Mouse (Mus musculus) hindbrain, embryonic 10.5 days (tissue): ENCODE results near the gene Txk. TPM values are rescaled to one million over a fixed set of nuclear protein-coding genes. Genes with fewer than 3 reads are reported as not detected.

Source experiments
- DNase-seq: peaks from one replicate; pipeline ENCODE4 v3.0.0-alpha.2; 2017; ENCODE audit warnings: low spot score
- H3K27ac ChIP-seq: fragments of 300-500 bp; sonication (generic); 2 replicates; pipeline ENCODE4 v1.5.1; 2016; ENCODE audit warnings: mild to moderate bottlenecking, moderate library complexity
- H3K27me3 ChIP-seq: fragments of 300-500 bp; sonication (generic); 2 replicates; pipeline ENCODE4 v1.6.1; 2016; ENCODE audit warnings: mild to moderate bottlenecking; ENCODE audit not compliant: poor library complexity, insufficient read depth, severe bottlenecking
- H3K36me3 ChIP-seq: fragments of 300-500 bp; sonication (generic); 2 replicates; pipeline ENCODE4 v1.6.1; 2016; ENCODE audit warnings: mild to moderate bottlenecking, moderate library complexity
- H3K4me1 ChIP-seq: fragments of 300-500 bp; sonication (generic); replicated peaks from 2 replicates; pipeline ENCODE4 v1.6.1; 2016; ENCODE audit warnings: mild to moderate bottlenecking
- H3K4me3 ChIP-seq: fragments of 300-500 bp; sonication (generic); 2 replicates; pipeline ENCODE4 v1.5.1; 2016; ENCODE audit warnings: mild to moderate bottlenecking, moderate library complexity
- H3K9me3 ChIP-seq: fragments of 300-500 bp; sonication (generic); 2 replicates; pipeline ENCODE4 v1.6.1; 2016; ENCODE audit warnings: mild to moderate bottlenecking, moderate library complexity
- WGBS: fragments of 180-500 bp; shearing (Covaris S2); methylation state at CpG from one replicate; pipeline ENCODE4 v1.1.7; 2016; 5-methylcytosine and 5-hydroxymethylcytosine counted together
- polyA plus RNA-seq: library from polyadenylated mRNA; unstranded; fragments of >200 nt; fragmentation: Nextera tagmentation; extraction: Ambion mirVana; gene quantifications from 2 replicates; pipeline ENCODE4 v1.2.1, GENCODE M21; 2016

The Txk gene
- not detected in 2 replicates for polyA plus RNA-seq

DNA sequence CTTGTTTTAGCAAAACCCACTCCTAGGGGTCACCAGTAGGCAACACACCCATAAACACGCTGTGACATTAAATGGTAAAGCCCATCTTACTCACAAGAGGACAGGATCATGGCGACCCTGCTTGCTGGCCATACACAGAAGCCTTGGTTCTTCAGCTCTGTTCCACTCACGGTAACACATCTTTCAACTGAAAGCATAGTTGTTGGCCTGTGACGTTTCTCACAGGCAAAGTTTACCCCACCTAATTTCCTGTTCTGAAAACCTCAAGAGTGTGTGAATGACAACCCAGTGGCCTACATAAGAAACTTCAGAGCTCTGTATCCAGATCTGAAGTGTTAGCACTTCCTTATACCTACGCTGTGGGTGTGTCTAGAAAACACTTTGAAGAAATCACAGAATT is at the start of gene Txk:
Gene Txk, minus strand, starts transcription at position 193 of the 400 bp plus-strand sequence.
- no peaks in the 10 kb centered on the region for H3K9me3 ChIP-seq
- 87% methylated on average over 5 of the region's 5 CpGs for WGBS
- H3K36me3 ChIP-seq, result no peaks in the 10 kb centered on the region
- H3K4me3 ChIP-seq, result no peak within 1 kb of the TSS
- H3K27me3 ChIP-seq, result no peaks in the 10 kb centered on the region
- no peak for DNase-seq
- no peaks in the 10 kb centered on the region; the same call in 1 of the 2 replicates for H3K4me1 ChIP-seq
- no peak within 1 kb of the TSS for H3K27ac ChIP-seq

DNA sequence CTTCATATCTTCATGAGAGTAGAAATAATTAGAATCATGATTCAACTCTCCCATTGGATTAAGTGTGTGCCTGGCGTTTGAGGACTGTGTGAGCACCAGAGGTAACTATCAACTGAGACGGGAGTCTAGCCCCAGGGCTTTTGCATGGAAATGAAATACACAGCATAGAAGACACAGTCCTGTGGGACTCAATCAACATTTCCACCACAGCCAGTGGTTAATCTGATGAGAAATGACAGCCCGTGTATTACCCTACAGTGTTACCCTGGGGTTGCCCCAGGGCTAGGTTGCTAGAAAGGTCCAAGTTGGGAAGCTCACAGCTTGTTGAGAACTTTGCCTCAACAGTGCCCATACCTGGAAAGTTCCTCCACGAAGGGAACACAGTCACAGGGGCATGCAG is 46.0 kb upstream of the Txk start:
- Histone ChIP-seq H3K27ac (no peak overlapping the region), H3K36me3 (no peaks in the 10 kb centered on the region), H3K9me3 (no peaks in the 10 kb centered on the region), H3K27me3 (no peaks in the 10 kb centered on the region), H3K4me1 (peaks cover 10% of the 10 kb centered on the region), H3K4me3 (no peak overlapping the region)
- DNase-seq, result no peak
- WGBS, result 82% methylated on average over 4 of the region's 4 CpGs

DNA sequence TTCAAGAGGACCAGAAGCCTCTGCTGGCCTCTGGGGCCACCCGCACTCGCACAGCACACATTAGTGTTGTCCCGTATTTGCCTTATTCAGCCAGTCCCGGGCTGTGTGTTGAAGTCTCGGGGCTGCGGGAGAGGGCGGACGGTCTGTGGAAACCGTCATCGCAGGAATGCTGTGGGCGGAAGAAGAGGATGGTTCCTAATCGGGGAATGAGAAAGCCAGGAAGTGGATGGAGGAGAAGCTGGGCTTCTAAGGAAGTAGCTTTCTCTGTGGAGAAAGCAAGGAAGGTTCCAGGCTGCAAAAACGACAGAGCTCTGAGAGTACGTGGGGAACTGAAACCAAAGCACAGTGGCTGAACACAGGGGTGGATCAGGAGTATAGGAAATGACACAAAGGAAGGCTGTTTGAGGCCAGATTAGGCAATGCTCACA is 43.6 kb upstream of the Txk start:
- peak; percentile 16 for DNase-seq
- Histone ChIP-seq H3K4me3 (peak overlapping the region; percentile 29), H3K27ac (peak overlapping the region; percentile 53), H3K9me3 (no peaks in the 10 kb centered on the region), H3K27me3 (no peaks in the 10 kb centered on the region), H3K36me3 (no peaks in the 10 kb centered on the region), H3K4me1 (peaks cover 10% of the 10 kb centered on the region; the same call in 1 of the 2 replicates)
- WGBS, result 62% methylated on average over 14 of the region's 14 CpGs

DNA sequence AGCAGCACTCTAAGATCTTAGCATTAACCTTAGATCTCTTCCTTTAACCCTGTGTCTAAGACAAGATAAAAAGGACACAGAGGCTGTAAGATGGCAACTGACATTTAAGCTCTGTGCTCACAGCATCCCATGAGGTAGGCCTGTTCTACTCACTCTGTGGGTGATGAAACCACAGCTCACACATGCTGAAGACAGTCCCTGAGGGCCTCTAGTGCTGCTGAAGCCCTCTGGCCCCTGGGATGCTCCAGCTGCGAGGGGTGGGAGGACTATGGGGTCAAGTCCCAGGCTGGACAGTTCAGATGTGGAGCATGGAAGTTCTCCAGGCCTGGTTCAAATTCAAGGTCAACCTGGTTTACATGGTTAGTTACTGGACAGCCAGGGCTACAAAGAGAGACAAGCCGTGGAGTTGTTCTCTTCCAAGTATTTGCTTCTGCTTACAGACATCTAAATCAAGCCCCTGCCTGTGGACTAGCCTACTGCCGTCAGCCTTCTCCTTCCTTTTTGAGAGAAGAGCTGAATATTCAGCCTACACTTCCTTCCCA is 40.8 kb upstream of the Txk start:
- no peak overlapping the region for H3K4me3 ChIP-seq
- no peak for DNase-seq
- H3K27me3 ChIP-seq, result no peaks in the 10 kb centered on the region
- no peaks in the 10 kb centered on the region for H3K9me3 ChIP-seq
- H3K27ac ChIP-seq, result no peak overlapping the region
- H3K4me1 ChIP-seq, result peaks cover 10% of the 10 kb centered on the region; the same call in 1 of the 2 replicates
- 83% methylated on average over 3 of the region's 3 CpGs for WGBS
- H3K36me3 ChIP-seq, result no peaks in the 10 kb centered on the region

DNA sequence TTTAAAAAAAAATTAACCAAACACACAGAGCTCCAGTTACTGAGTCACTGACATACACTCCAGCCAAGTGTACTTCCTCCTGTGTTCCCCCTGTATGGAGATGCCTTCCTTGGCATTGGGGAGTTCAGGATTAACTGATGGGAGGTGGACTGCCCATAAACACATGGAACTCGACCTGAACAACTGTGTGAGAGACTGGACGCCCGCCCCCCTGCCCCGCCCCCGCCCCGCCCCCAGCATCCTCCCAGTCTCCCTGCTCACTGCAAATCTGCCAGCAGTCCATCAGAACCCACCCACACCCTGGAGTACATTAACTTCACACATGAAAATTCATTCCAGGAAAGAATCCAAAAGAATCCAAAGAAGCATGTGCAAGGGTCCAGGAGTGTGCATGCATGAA is 39.2 kb upstream of the Txk start:
- Histone ChIP-seq H3K9me3 (no peaks in the 10 kb centered on the region), H3K4me3 (no peak overlapping the region), H3K27ac (no peak overlapping the region), H3K27me3 (no peaks in the 10 kb centered on the region), H3K36me3 (no peaks in the 10 kb centered on the region), H3K4me1 (peaks cover 10% of the 10 kb centered on the region; the same call in 1 of the 2 replicates)
- no peak for DNase-seq
- 34% methylated on average over 6 of the region's 6 CpGs for WGBS

DNA sequence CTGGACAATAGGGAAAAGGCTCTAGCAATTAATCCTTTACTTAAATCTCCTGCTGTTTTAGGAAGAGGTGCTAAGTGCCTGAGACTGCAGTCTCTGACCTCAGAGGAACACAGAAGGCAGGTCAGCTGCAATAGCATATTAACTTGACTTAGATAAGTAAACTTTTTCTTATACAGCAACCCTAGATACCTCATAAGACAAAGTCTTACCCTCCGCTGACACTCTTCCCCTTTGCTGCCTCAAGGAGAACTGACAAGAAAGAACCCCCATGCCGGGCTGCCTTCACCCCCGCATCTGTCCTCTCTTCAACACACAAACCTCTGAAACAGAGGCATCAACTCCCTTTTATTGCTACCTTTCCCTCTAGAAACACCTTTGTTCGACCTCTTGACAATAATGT is 38.8 kb upstream of the Txk start:
- Histone ChIP-seq H3K9me3 (no peaks in the 10 kb centered on the region), H3K4me3 (no peak overlapping the region), H3K27ac (no peak overlapping the region), H3K36me3 (no peaks in the 10 kb centered on the region), H3K4me1 (peaks cover 10% of the 10 kb centered on the region; the same call in 1 of the 2 replicates), H3K27me3 (no peaks in the 10 kb centered on the region)
- no peak for DNase-seq
- 58% methylated on average over 4 of the region's 4 CpGs for WGBS

DNA sequence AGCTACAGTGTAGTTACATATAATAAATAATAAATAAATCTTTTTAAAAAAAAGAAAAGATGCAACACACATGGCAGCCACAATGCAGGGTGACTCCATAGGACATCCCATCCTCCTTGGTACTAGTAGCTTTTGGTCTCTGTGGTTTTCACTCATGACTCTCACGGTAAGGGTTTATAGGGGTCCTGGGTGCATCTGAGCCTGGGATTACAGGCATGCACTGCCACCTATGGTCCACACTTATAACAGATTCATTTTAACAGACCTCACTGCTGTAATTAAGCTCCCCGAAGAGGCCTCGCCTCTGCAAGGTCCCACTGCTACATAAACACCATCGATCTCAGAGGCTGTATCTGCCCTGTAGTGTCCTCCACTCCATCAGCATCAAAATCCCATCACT is 32.9 kb upstream of the Txk start:
- Histone ChIP-seq H3K27ac (no peak overlapping the region), H3K9me3 (no peaks in the 10 kb centered on the region), H3K36me3 (no peaks in the 10 kb centered on the region), H3K4me1 (no peaks in the 10 kb centered on the region), H3K27me3 (no peaks in the 10 kb centered on the region), H3K4me3 (no peak overlapping the region)
- 78% methylated on average over 4 of the region's 4 CpGs for WGBS
- DNase-seq, result no peak

DNA sequence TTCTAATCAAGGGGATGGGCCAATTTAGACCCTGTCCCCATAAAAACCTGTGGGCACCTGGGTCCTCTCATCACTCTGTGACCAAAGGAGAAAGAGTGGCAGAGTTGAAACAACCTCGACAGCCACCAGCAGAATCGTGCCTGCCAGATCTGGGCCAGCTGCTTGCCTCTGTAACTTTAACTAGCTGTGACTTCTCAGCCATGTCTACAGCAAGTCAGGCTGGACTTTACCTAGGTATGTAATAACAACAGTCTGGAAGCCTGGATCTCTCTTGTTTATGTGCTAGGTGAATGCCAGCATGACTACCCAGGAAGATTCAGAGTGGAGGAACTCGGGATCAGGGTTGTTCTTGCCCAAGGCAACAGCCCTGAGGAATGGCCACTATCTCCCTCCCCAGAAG is 32.1 kb upstream of the Txk start:
- H3K27me3 ChIP-seq, result no peaks in the 10 kb centered on the region
- H3K4me3 ChIP-seq, result no peak overlapping the region
- no peaks in the 10 kb centered on the region for H3K36me3 ChIP-seq
- no peak overlapping the region for H3K27ac ChIP-seq
- WGBS, result 86% methylated on average over 3 of the region's 3 CpGs
- H3K9me3 ChIP-seq, result no peaks in the 10 kb centered on the region
- DNase-seq, result no peak
- no peaks in the 10 kb centered on the region for H3K4me1 ChIP-seq

DNA sequence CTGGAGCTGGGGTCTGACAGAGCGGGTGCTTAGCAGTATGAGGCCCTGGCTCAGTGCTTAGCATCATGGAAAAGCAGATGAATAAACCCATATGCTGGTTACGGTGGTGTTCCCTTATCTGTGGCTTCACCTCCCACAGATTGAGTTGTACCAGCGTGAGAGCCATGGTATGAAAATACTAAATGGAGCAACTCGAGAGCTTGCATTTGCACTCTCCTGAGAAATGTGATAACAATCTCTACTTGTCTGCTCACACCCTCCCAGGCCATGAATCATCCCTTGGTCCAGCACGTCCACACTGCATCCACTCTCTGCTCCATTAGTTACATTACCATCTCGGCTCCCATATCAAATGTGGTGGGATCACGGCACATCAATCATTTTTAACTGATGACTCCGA is 31.4 kb upstream of the Txk start:
- no peak overlapping the region for H3K4me3 ChIP-seq
- no peak for DNase-seq
- H3K27me3 ChIP-seq, result no peaks in the 10 kb centered on the region
- WGBS, result 89% methylated on average over 8 of the region's 8 CpGs
- no peak overlapping the region for H3K27ac ChIP-seq
- H3K9me3 ChIP-seq, result no peaks in the 10 kb centered on the region
- H3K4me1 ChIP-seq, result no peaks in the 10 kb centered on the region
- H3K36me3 ChIP-seq, result no peaks in the 10 kb centered on the region

DNA sequence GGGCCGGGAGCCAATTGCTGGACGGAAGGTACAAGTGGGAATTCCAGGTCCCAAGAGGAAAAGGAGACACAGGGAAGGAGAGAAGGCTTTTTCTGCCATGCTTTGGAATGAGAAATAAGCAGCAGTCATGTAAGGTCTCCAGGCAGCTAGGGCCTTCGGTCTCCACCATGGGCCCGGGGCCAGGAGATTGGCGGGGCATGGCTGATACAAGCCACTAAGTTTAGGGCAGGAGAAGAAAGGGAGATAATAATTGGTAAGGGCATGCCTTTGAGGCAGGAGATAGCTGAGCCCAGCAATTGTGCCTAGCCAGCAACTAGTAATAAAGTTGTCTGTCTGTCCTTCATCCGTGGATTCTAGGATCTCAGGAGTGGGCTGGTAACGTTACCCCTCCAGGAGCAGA is 30.5 kb upstream of the Txk start:
- 94% methylated on average over 7 of the region's 7 CpGs for WGBS
- DNase-seq, result no peak
- no peaks in the 10 kb centered on the region for H3K36me3 ChIP-seq

DNA sequence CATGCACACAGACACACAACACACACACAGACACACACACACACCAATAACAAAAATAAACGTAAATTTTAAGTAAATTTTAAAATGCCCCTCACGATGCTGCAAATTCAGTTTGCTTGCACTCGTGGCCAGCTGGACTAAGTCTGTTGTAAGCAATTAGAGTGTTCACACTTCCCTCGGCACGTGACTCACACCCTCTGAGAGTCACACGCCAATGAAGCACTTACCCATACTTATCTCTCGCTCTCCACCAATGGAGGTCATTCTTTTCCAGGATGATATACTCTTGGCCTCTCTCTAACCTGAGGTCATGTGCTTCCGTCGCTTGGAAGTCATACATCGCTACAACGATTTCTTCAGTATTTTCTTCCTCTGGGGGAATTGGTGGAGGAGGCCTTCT is 29.2 kb upstream of the Txk start:
- 92% methylated on average over 11 of the region's 11 CpGs for WGBS
- H3K27me3 ChIP-seq, result no peaks in the 10 kb centered on the region
- no peaks in the 10 kb centered on the region for H3K9me3 ChIP-seq

More for the DNA sequence above, 30.5 kb upstream of the Txk start:
- H3K4me1 ChIP-seq, result no peaks in the 10 kb centered on the region
- no peak overlapping the region for H3K27ac ChIP-seq
- no peaks in the 10 kb centered on the region for H3K9me3 ChIP-seq
- no peak overlapping the region for H3K4me3 ChIP-seq
- no peaks in the 10 kb centered on the region for H3K27me3 ChIP-seq

DNA sequence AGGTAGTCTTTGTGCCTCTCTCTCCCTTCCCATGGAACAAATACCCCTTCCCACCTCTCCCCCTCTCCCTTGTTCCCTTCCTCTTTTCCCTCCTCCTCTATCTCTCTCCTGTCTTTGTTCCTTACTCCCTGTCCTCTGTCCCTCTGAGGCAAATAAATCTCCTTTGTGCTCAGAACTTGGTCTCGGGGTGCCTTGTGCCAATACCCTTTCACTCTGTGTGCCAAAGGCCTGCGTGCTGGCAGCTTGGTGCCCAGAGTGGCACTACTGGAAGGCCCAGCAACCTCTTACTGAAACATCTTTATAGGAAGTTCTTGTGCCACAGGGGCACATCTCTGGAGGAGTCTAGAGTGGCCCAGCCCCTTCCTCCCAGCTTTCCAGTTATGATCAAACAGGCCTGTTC is 24.0 kb upstream of the Txk start:
- Histone ChIP-seq H3K27me3 (no peaks in the 10 kb centered on the region), H3K4me1 (no peaks in the 10 kb centered on the region; the same call in 1 of the 2 replicates), H3K4me3 (no peak overlapping the region), H3K36me3 (no peaks in the 10 kb centered on the region), H3K9me3 (no peaks in the 10 kb centered on the region), H3K27ac (no peak overlapping the region)
- 91% methylated on average over 2 of the region's 2 CpGs for WGBS
- DNase-seq, result no peak

More for the DNA sequence above, 29.2 kb upstream of the Txk start:
- no peaks in the 10 kb centered on the region for H3K4me1 ChIP-seq
- no peak overlapping the region for H3K27ac ChIP-seq
- H3K36me3 ChIP-seq, result no peaks in the 10 kb centered on the region
- H3K4me3 ChIP-seq, result no peak overlapping the region
- DNase-seq, result no peak

DNA sequence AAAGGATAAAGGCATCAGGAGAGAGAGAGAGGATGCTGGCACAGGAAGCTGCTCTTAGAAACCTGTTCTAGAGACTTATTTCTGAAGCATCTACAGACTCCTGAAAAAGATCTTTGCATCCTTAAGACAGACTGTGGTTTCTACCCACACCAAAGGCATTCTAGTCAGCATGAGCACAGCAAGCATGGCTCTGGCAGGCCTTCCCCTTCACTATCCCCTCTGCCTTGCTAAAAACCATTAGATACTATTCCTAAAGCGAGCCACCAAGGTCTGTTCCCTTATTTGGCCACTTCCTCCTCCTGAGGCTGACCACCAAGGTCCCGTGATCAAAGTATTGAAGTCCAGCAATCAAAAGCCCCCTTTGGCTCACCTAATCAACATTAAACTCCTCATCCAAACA is 23.6 kb upstream of the Txk start:
- DNase-seq, result no peak
- Histone ChIP-seq H3K9me3 (no peaks in the 10 kb centered on the region), H3K27me3 (no peaks in the 10 kb centered on the region), H3K4me1 (no peaks in the 10 kb centered on the region; the same call in 1 of the 2 replicates), H3K36me3 (no peaks in the 10 kb centered on the region), H3K4me3 (no peak overlapping the region), H3K27ac (no peak overlapping the region)
- 82% methylated on average over 2 of the region's 2 CpGs for WGBS

DNA sequence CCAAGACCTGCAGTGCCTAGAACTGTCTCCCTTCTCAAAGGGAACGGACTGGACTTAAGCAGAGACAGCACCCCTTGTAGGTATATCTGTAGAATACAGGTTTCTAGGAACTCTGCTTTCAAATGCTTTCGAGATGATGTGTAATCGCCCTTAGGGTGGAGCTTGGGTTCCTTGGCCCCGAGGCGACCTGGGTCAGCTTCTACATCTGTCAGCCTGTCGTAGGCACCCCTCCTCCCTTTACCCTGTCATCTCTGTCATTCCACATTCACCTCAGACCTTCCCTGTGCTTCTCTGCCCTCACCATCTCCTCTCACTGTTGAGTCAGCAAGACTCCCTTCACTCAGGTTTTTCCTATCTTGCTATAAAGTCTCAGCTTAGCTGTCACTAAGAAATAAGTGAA is 17.3 kb upstream of the Txk start:
- DNase-seq, result no peak
- 72% methylated on average over 6 of the region's 6 CpGs for WGBS

More for the DNA sequence above, 17.3 kb upstream of the Txk start:
- no peaks in the 10 kb centered on the region for H3K9me3 ChIP-seq
- no peak overlapping the region for H3K4me3 ChIP-seq
- H3K4me1 ChIP-seq, result no peaks in the 10 kb centered on the region; the same call in 1 of the 2 replicates
- no peaks in the 10 kb centered on the region for H3K36me3 ChIP-seq
- no peaks in the 10 kb centered on the region for H3K27me3 ChIP-seq
- no peak overlapping the region for H3K27ac ChIP-seq
